Mouse (Mus musculus) cerebellum, adult 2 months (tissue): Measurements from ENCODE around the gene Gipc3.

Experiments
- CTCF ChIP-seq: fragments of 200-500 bp; IDR thresholded peaks from 2 replicates; pipeline ENCODE4 v1.5.1; 2011; ENCODE audit warnings: low read depth, mild to moderate bottlenecking, control low read depth, low read length, moderate library complexity, borderline replicate concordance; ENCODE audit not compliant: insufficient read depth
- POLR2A ChIP-seq: fragments of 200-500 bp; IDR thresholded peaks from 2 replicates; pipeline ENCODE4 v1.6.1; 2011; ENCODE audit warnings: low read length, control low read depth, borderline replicate concordance; ENCODE audit not compliant: insufficient read depth

GRCm38 (mm10) chr10:81290698-81291460 lies 52.2 kb downstream of the Gipc3 start:
- TF ChIP-seq POLR2A = no peak
- no peak for TF ChIP-seq CTCF
